Mouse (Mus musculus) hindbrain, postnatal 0 days (tissue): Measurements from ENCODE around the gene Tiam1. TPM values are rescaled to one million over a fixed set of nuclear protein-coding genes. Genes with fewer than 3 reads are reported as not detected.
A peak's percentile ranks its signal among the peaks of the same experiment; 100 is the strongest.

Experiments used
- ATAC-seq: fragments of 200-750 bp; cut with Nextera tagmentation; 2 replicates; pipeline ENCODE4 v1.8.0; 2017; ENCODE audit warnings: mild to moderate bottlenecking, moderate TSS enrichment, moderate library complexity
- DNase-seq: peaks from one replicate; pipeline ENCODE4 v3.0.0-alpha.2; 2015; ENCODE audit warnings: low spot score
- H3K27ac ChIP-seq: fragments of 300-500 bp; sonication (generic); 2 replicates; pipeline ENCODE4 v1.5.1; 2014; ENCODE audit warnings: mild to moderate bottlenecking
- H3K27me3 ChIP-seq: fragments of 300-500 bp; sonication (generic); 2 replicates; pipeline ENCODE4 v1.6.1; 2014; ENCODE audit warnings: low read length, mixed read lengths; ENCODE audit not compliant: insufficient read depth
- H3K36me3 ChIP-seq: fragments of 300-500 bp; sonication (generic); 2 replicates; pipeline ENCODE4 v1.6.1; 2014; ENCODE audit warnings: low read length, mixed read lengths; ENCODE audit not compliant: insufficient read depth
- H3K4me1 ChIP-seq: fragments of 300-500 bp; sonication (generic); 2 replicates; pipeline ENCODE4 v1.6.1; 2014; ENCODE audit warnings: antibody characterized with exemption, low read length, mixed read lengths; ENCODE audit not compliant: insufficient read depth
- H3K4me2 ChIP-seq: fragments of 300-500 bp; sonication (generic); 2 replicates; pipeline ENCODE4 v1.6.1; 2014; ENCODE audit warnings: low read depth, mild to moderate bottlenecking, low read length, moderate library complexity, mixed read lengths
- H3K4me3 ChIP-seq: fragments of 300-500 bp; sonication (generic); 2 replicates; pipeline ENCODE4 v1.5.1; 2014; ENCODE audit warnings: low read length
- H3K9ac ChIP-seq: fragments of 300-500 bp; sonication (generic); replicated peaks from 2 replicates; pipeline ENCODE4 v1.6.1; 2014; ENCODE audit warnings: mild to moderate bottlenecking, low read length, moderate library complexity, mixed read lengths
- H3K9me3 ChIP-seq: fragments of 300-500 bp; sonication (generic); 2 replicates; pipeline ENCODE4 v1.6.1; 2016; ENCODE audit warnings: low read length, mixed read lengths
- CTCF ChIP-seq: IDR thresholded peaks from 2 replicates; pipeline ENCODE4 v1.5.1; 2016; ENCODE audit warnings: antibody characterized with exemption, control low read depth, low read depth
- WGBS: fragments of 180-500 bp; shearing (Covaris S2); extraction: QIAGEN DNeasy Blood & Tissue Kit; methylation state at CpG from one replicate; pipeline ENCODE4 v1.1.7; 2014; 5-methylcytosine and 5-hydroxymethylcytosine counted together
- polyA plus RNA-seq: library from polyadenylated mRNA; unstranded; fragments of >200 nt; fragmentation: Nextera tagmentation; extraction: Ambion mirVana; gene quantifications from 2 replicates; pipeline ENCODE4 v1.2.1, GENCODE M21; 2015
- total RNA-seq: library from RNA; depleted of rRNA; stranded (reverse); fragments of >200 nt; gene quantifications from 2 replicates; pipeline ENCODE4 v1.2.3, GENCODE M21; 2014

Gene Tiam1
- total and polyA plus RNA-seq, 2 experiments from 2014 or later: 15.1 to 26.2 TPM

DNA sequence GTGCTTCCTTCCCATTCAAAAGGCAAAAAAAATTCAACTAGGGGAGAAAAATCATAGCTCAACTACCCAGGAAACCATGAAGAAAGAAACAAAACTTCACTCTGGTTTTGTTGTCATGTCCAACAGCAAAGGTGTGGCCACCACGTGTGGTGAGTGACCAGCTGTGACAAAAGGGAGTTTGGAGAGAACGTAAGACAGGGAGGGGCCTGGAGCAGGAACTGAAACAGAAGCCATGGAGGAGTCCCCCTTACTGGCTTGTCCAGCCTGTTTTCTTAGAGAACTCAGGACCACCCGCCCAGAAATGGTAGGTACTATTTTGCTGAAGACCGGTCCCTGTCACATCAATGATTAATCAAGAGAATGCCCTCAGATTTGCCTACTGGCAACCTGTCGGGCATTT lies 342.1 kb downstream of the Tiam1 start:
- H3K9ac ChIP-seq: no peak overlapping the region
- no peak for DNase-seq
- H3K4me3 ChIP-seq: no peak overlapping the region
- TF ChIP-seq CTCF: no peak
- no peak overlapping the region for H3K4me2 ChIP-seq
- no peaks in the 10 kb centered on the region for H3K27me3 ChIP-seq
- H3K36me3 ChIP-seq: peaks cover 15% of the 10 kb centered on the region; the same call in 1 of the 2 replicates
- no peaks in the 10 kb centered on the region for H3K9me3 ChIP-seq
- 85% methylated on average over 5 of the region's 5 CpGs for WGBS
- no peak for ATAC-seq
- H3K27ac ChIP-seq: no peak overlapping the region
- no peaks in the 10 kb centered on the region for H3K4me1 ChIP-seq

DNA sequence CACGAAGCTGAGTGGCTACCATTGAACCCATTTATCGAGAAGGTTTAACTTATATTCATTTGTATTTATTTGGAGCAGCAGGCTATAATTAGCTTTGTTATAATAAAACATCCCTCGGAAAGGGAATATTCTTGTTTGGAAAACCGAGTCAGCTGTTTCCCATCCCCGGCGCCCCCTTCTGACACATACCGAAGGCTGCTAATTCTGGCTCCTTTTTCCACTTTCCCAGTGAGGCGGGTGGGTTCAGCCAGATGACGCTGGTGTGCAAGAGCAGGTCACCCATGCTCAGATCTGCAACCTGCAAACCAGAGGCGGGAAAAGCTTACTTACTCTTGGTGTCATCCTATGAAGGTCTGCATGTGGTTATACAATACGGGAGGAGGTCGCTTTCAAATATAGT lies 343.8 kb downstream of the Tiam1 start:
- H3K9ac ChIP-seq: no peak overlapping the region
- H3K27ac ChIP-seq: no peak overlapping the region
- no peaks in the 10 kb centered on the region for H3K27me3 ChIP-seq
- no peak for ATAC-seq
- no peaks in the 10 kb centered on the region for H3K9me3 ChIP-seq
- DNase-seq: no peak
- H3K4me2 ChIP-seq: no peak overlapping the region
- WGBS: 81% methylated on average over 12 of the region's 12 CpGs
- no peak for TF ChIP-seq CTCF
- peaks cover 15% of the 10 kb centered on the region; the same call in 1 of the 2 replicates for H3K36me3 ChIP-seq
- no peaks in the 10 kb centered on the region for H3K4me1 ChIP-seq
- no peak overlapping the region for H3K4me3 ChIP-seq

- no peak overlapping the region for H3K9ac ChIP-seq
- TF ChIP-seq CTCF: peak; percentile 55
- H3K4me2 ChIP-seq: no peak overlapping the region
- no peaks in the 10 kb centered on the region for H3K27me3 ChIP-seq
- no peaks in the 10 kb centered on the region for H3K4me1 ChIP-seq
- ATAC-seq (no peak), DNase-seq (peak; percentile 53)
- no peak overlapping the region for H3K27ac ChIP-seq
- no peaks in the 10 kb centered on the region for H3K36me3 ChIP-seq
- no peaks in the 10 kb centered on the region for H3K9me3 ChIP-seq
- 87% methylated on average over 7 of the region's 7 CpGs for WGBS
- no peak overlapping the region for H3K4me3 ChIP-seq
Measured at GRCm38 (mm10) chr16:89796566-89796965, 347.0 kb downstream of the Tiam1 start.

GRCm38 (mm10) chr16:89789792-89790434 lies 353.7 kb downstream of the Tiam1 start:
- 87% methylated on average over 9 of the region's 9 CpGs for WGBS
- H3K36me3 ChIP-seq: peaks cover 7% of the 10 kb centered on the region; the same call in 1 of the 2 replicates

DNA sequence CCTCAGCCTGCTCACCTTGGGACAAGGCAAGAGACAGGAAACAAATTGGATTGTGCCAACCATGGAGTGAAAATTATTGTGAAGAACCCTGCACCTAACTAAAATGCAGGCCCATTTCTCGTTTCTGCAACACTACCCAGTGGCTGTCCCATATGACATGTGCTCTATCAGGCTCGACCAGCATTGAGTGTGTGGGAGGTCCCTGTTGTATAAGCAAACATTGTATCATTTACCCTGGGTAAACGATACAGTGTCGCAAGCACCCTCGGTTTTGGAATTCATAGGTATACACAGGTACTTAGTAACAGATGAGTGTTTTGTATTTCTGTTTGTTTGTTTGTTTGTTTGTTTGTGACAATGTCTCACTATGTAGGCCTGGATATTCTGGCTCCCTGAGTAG lies 357.8 kb downstream of the Tiam1 start:
- H3K27me3 ChIP-seq: no peaks in the 10 kb centered on the region
- no peak overlapping the region for H3K9ac ChIP-seq
- H3K27ac ChIP-seq: no peak overlapping the region
- peaks cover 4% of the 10 kb centered on the region; the same call in 1 of the 2 replicates for H3K9me3 ChIP-seq
- H3K4me1 ChIP-seq: no peaks in the 10 kb centered on the region
- TF ChIP-seq CTCF: no peak
- DNase-seq: no peak
- peaks cover 7% of the 10 kb centered on the region; the same call in 1 of the 2 replicates for H3K36me3 ChIP-seq
- 82% methylated on average over 5 of the region's 5 CpGs for WGBS
- H3K4me3 ChIP-seq: no peak overlapping the region
- ATAC-seq: no peak
- no peak overlapping the region for H3K4me2 ChIP-seq

More at GRCm38 (mm10) chr16:89789792-89790434, 353.7 kb downstream of the Tiam1 start:
- ATAC-seq (no peak), DNase-seq (no peak)
- Histone ChIP-seq H3K27ac (no peak overlapping the region), H3K27me3 (no peaks in the 10 kb centered on the region), H3K4me1 (no peaks in the 10 kb centered on the region), H3K4me2 (no peak overlapping the region), H3K4me3 (no peak overlapping the region), H3K9me3 (no peaks in the 10 kb centered on the region), H3K9ac (no peak overlapping the region)
- TF ChIP-seq CTCF: no peak

GRCm38 (mm10) chr16:89779705-89780104 lies 363.9 kb downstream of the Tiam1 start:
- Histone ChIP-seq H3K4me1 (no peaks in the 10 kb centered on the region), H3K4me2 (no peak overlapping the region), H3K9ac (no peak overlapping the region), H3K36me3 (no peaks in the 10 kb centered on the region), H3K9me3 (peaks cover 4% of the 10 kb centered on the region; the same call in 1 of the 2 replicates), H3K27me3 (no peaks in the 10 kb centered on the region), H3K4me3 (no peak overlapping the region), H3K27ac (no peak overlapping the region)
- no peak for DNase-seq
- no peak for TF ChIP-seq CTCF
- 88% methylated on average over 3 of the region's 3 CpGs for WGBS
- no peak for ATAC-seq

GRCm38 (mm10) chr16:89777450-89777849 lies 366.1 kb downstream of the Tiam1 start:
- 75% methylated on average over 2 of the region's 2 CpGs for WGBS
- H3K9ac ChIP-seq: no peak overlapping the region
- no peaks in the 10 kb centered on the region for H3K4me1 ChIP-seq
- no peak for DNase-seq
- H3K36me3 ChIP-seq: no peaks in the 10 kb centered on the region
- H3K27me3 ChIP-seq: no peaks in the 10 kb centered on the region
- no peak overlapping the region for H3K4me3 ChIP-seq
- no peak overlapping the region for H3K27ac ChIP-seq
- no peak for ATAC-seq
- peaks cover 4% of the 10 kb centered on the region; the same call in 1 of the 2 replicates for H3K9me3 ChIP-seq
- no peak for TF ChIP-seq CTCF
- no peak overlapping the region for H3K4me2 ChIP-seq
